ENCODE assay signal across 8 mouse cellular contexts in genomic region chr4:86695081-86695480, GRCm38 (mm10). TPM values are rescaled to one million over a fixed set of nuclear protein-coding genes. Genes with fewer than 3 reads are reported as not detected.
DNase-seq lines count a peak whose midpoint lies in the region; ATAC-seq lines count a peak whose summit lies in the region.
"Had no signal": no experiment of that assay in that cellular context is flagged by ENCODE, and none has a peak within 500 bp of the region (broad histone marks: within the 10 kb centered on the region; RNA-seq: fewer than 3 reads in every experiment).

No protein-coding gene starts in this region.

- no peaks in the 10 kb centered on the region for H3K9me3 ChIP-seq in midbrain, embryonic 14.5 days (ENCODE audit: control insufficient read depth, low read length)
- H3K9me3 ChIP-seq in midbrain, embryonic 10.5 days (replicated peaks), result no peaks in the 10 kb centered on the region

- no peaks in the 10 kb centered on the region for H3K27me3 ChIP-seq in midbrain, embryonic 14.5 days (ENCODE audit: control insufficient read depth, insufficient read depth, low read length)
- no peaks in the 10 kb centered on the region for H3K27me3 ChIP-seq in midbrain, embryonic 10.5 days (ENCODE audit: low read depth, poor library complexity, severe bottlenecking)

- DNase-seq in midbrain, embryonic 14.5 days, result peak; percentile 32
- no peak for DNase-seq in midbrain, embryonic 10.5 days (ENCODE audit: low spot score)
- peak; percentile 89 for DNase-seq in R1 (ENCODE audit: low read depth, low spot score)
- peak; percentile 42 for DNase-seq in cerebellum, adult 8-10 months
- peak; percentile 68 to 83 for DNase-seq in heart, postnatal 14 days
- peak; percentile 66 for DNase-seq in lung, postnatal 25 days (ENCODE audit: low spot score)
- no peak for DNase-seq in frontal cortex, postnatal 14 days (ENCODE audit: low spot score in 2 of 2)

- no peak for ATAC-seq in midbrain, embryonic 14.5 days (ENCODE audit: low FRiP score, low TSS enrichment)

- 57% methylated on average over 6 of the region's 6 CpGs for WGBS in midbrain, embryonic 14.5 days
- WGBS in midbrain, embryonic 10.5 days, result 58% methylated on average over 6 of the region's 6 CpGs

- no peak overlapping the region for H3K27ac ChIP-seq in midbrain, embryonic 14.5 days (replicated peaks; ENCODE audit: low read depth, low read length)
- H3K27ac ChIP-seq in midbrain, embryonic 10.5 days (replicated peaks), result no peak overlapping the region
- H3K27ac ChIP-seq: macrophage had no signal

- no peaks in the 10 kb centered on the region for H3K4me1 ChIP-seq in midbrain, embryonic 14.5 days (ENCODE audit: control insufficient read depth, insufficient read depth, low read length)
- no peaks in the 10 kb centered on the region for H3K4me1 ChIP-seq in midbrain, embryonic 10.5 days

- intact Hi-C loops in heart, postnatal 14 days (cut with DNase I), result loop anchor here (1.0 kb wide), 1 partner anchor 120 kb away; the partner anchor contains the start of gene Rraga

- H3K36me3 ChIP-seq in midbrain, embryonic 14.5 days (ENCODE audit: control insufficient read depth, insufficient read depth, low read length), result no peaks in the 10 kb centered on the region
- no peaks in the 10 kb centered on the region for H3K36me3 ChIP-seq in midbrain, embryonic 10.5 days

- H3K4me2 ChIP-seq in midbrain, embryonic 14.5 days (ENCODE audit: low read length), result no peak overlapping the region

- H3K9ac ChIP-seq in midbrain, embryonic 14.5 days (replicated peaks; ENCODE audit: low read length), result no peak overlapping the region

- H3K4me3 ChIP-seq in midbrain, embryonic 14.5 days (replicated peaks; ENCODE audit: low read depth, low read length), result no peak overlapping the region
- no peak overlapping the region for H3K4me3 ChIP-seq in midbrain, embryonic 10.5 days

RNA-seq across cellular contexts. Expression of gene Plin2, which starts 25.2 kb away (rescaled TPM):
- polyA plus RNA-seq in midbrain, embryonic 14.5 days (2014; fragmentation: Nextera tagmentation; extraction: Ambion mirVana), result 30.9 and 41.3 TPM in 2 replicates
- 76.2 and 79.3 TPM in 2 replicates for polyA plus RNA-seq in midbrain, embryonic 10.5 days (2016; fragmentation: Nextera tagmentation; extraction: Ambion mirVana)
- total RNA-seq in heart, postnatal 14 days (2021), result 100 to 1,000 TPM; 112 to 113 TPM

RNA-seq across cellular contexts. Expression of gene Dennd4c, which starts 53.3 kb away (rescaled TPM):
- polyA plus RNA-seq in midbrain, embryonic 14.5 days (2014; fragmentation: Nextera tagmentation; extraction: Ambion mirVana), result 3.9 and 5.1 TPM in 2 replicates
- 4.2 and 5.1 TPM in 2 replicates for polyA plus RNA-seq in midbrain, embryonic 10.5 days (2016; fragmentation: Nextera tagmentation; extraction: Ambion mirVana)
- 10 to 100 TPM; 29.4 to 40.9 TPM for total RNA-seq in heart, postnatal 14 days (2021)

Comparison
In these comparisons a context has a peak if more than half of its experiments do, and no peak if none do; other contexts are left out.
1. DNase-seq: peak in midbrain, embryonic 14.5 days (single experiment), R1 (single experiment), cerebellum, adult 8-10 months (single experiment), heart, postnatal 14 days (2 of 2) and lung, postnatal 25 days (single experiment); none in midbrain, embryonic 10.5 days (single experiment) and frontal cortex, postnatal 14 days (0 of 2).